Mouse (Mus musculus) right cerebral cortex, postnatal 4 days (tissue): Measurements from ENCODE around the gene Afp.

ENCODE experiments used
- DNase-seq: peaks from one replicate; pipeline ENCODE4 v3.0.0-alpha.2; 2022

Afp gene

GRCm38 (mm10) chr5:90509828-90510592 lies 19.5 kb downstream of the Afp start:
- no peak for DNase-seq

DNA sequence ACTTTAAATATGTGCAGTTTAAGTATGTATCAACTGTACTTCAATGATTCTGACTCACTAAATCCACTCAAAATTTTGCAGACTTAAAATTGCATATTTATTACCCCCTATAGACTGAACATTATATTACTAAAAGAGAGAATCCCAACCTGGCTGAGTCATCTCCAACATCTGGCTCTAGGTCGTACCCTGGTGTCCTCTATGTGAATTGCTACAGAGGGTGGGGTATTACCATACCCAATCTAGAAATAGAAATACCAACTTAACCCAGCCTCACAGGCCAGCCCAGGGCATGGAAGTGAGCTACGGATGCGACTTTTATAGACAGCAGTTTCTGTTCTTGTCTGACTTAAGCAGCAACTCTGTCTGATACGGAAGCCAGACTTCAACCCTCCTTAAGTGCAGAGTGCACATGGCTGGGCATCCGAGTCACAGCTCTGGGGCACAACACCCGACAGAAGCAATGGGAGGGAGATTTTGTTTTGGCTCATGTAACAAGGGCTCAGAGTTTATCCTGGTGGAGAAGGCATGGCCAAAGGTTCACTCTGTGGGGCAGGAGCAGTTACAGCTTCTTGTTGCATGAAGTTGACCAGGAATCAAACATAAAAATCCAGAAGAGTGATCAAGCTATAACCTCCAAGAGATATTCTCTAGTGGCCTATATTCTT lies 21.9 kb downstream of the Afp start:
- DNase-seq = no peak

DNA sequence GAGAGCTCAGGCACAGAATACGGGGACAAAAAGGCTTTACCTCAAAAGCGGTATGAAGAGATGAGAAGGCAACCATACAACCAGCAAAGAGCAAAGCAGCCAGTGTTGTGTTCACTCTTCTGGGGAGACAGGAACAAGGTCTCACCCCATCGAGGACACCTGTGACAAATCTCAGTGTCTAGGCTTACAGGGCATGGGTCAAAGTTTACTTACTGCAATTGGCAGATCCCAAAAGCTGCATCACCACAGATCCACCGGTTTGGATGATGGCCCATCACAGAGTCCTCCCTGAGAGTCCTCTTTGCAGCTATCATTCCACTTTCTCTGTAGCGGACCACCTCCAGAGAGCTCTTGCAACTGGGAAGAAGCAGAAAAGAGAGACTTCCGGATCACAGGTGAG lies 25.0 kb downstream of the Afp start:
- DNase-seq = no peak

- no peak for DNase-seq
Observed at GRCm38 (mm10) chr5:90518356-90519100, 28.0 kb downstream of the Afp start, which contains the start of gene Afm. Gene Afm (plus strand): TSS chr5:90518932.

GRCm38 (mm10) chr5:90551191-90551590 lies 60.7 kb downstream of the Afp start:
- DNase-seq = no peak

- DNase-seq = no peak
Observed at GRCm38 (mm10) chr5:90556052-90556451, 65.5 kb downstream of the Afp start.
